Mouse (Mus musculus) duodenum, adult 2 months (tissue): Measurements from ENCODE around the gene Ythdf2. TPM values are rescaled to one million over a fixed set of nuclear protein-coding genes. Genes with fewer than 3 reads are reported as not detected.

Experiments
- polyA plus RNA-seq: library from polyadenylated mRNA; depleted of rRNA; stranded (reverse); fragments of >200 nt; gene quantifications from 2 replicates; pipeline ENCODE4 v1.2.3, GENCODE M21; 2012; ENCODE audit warnings: low replicate concordance; rRNA removed

Gene Ythdf2
- 7.8 and 10.2 TPM in 2 replicates for polyA plus RNA-seq

DNA sequence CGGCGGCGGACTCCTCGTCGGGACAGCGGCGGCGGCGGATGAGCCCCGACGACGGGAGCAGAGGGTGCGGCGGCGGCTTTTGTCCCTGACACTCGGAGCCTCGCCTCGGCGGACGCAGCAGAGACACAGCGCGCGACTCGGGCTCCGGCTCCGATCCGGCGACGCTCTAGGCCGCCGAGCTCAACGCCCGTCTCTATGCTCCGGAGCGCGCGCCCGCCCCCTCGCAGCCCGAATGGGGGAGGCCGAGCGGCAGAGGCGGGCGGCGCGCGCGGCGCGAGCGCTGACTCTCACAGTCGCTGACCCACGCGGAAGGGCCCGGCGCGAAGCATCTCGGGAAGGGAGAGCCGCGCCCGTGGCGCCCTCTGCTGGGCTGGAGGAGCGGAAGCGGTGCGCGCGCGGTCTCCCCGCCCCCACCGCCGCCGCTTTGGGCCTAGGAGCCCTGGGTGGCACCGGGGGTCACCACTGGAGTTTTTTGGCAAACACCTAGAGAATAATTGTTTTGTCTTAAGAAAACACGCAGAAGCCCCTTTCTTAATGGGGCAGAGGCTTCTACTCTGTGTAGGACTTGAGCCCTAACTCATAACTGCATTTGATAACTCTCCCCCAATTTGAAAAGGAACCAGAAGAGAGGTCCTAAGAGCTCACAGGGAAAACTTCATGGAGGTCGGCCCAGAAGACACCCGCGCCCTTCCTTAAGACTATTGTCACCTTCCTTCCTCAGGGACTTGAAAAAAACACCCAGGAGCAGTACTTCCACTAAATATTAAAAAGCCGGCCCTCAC, at the start of gene Ythdf2:
Gene Ythdf2 (minus strand): TSS at position 351 of the 782 bp plus-strand sequence.

DNA sequence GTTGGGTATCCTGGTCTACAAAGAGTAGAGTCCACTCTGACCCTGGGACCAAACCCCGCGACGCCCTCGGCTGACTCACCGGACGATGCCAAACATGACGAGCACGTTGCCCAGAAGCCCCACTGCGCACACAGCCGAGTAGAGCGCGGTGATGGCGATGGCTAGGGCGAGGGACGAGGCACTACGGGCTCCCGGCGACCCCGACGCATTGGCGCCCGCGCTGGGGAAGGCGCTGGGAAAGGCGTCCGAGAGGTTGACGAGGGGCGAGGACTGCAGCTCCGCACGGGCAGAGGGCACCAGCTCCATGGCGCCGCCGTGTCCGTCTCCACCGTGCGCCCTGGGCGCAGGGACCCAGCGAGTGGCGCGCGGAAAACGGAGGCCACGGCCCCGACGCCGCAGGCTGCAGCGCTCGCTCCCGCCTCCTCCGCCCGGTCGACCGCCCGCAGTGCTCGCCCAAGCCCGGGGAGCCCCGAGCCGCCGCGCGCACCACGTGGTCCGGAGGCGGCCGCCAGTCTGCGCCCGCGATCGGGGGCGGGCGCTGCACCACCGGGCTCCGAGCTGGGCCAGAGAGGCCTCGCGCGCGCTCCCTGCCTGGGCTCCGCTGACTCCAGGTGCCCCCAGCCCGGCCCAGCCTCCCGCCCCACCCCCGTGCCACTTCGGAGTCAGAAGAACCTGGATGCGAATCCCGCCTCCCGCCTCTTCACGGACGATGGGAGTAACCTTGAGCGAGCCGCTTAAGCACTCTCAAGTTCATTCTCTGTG, 67.8 kb downstream of the Ythdf2 start, which contains the start of gene Oprd1:
Gene Oprd1 (minus strand): TSS at position 407 of the 762 bp plus-strand sequence.

Other genes starting within 250 kb of the Ythdf2 start
- 0.05 TPM in 1 of 2 replicates, not detected in the other for gene Gm10300, start 137.6 kb downstream of the Ythdf2 start, polyA plus RNA-seq
- 12.2 and 18.6 TPM in 2 replicates for gene Epb41, start 137.0 kb downstream of the Ythdf2 start, polyA plus RNA-seq
- gene Oprd1, start 67.8 kb downstream of the Ythdf2 start, polyA plus RNA-seq, result 0.26 and 0.60 TPM in 2 replicates
- 9.0 and 10.4 TPM in 2 replicates for gene Gmeb1, start 49.3 kb upstream of the Ythdf2 start, polyA plus RNA-seq
- gene Taf12, start 62.1 kb upstream of the Ythdf2 start, polyA plus RNA-seq, result 1.3 and 2.1 TPM in 2 replicates
- gene Rab42, start 91.1 kb upstream of the Ythdf2 start, polyA plus RNA-seq, result 0.62 and 1.8 TPM in 2 replicates
- gene Trnau1ap, start 117.2 kb upstream of the Ythdf2 start, polyA plus RNA-seq, result 12.8 and 13.3 TPM in 2 replicates
- gene Rcc1, start 141.3 kb upstream of the Ythdf2 start, polyA plus RNA-seq, result 8.5 and 11.4 TPM in 2 replicates
- 9.4 and 15.7 TPM in 2 replicates for gene Phactr4, start 210.2 kb upstream of the Ythdf2 start, polyA plus RNA-seq